Mouse (Mus musculus) urinary bladder, postnatal 10 days (tissue): ENCODE data around the gene Chst11.

Experiments
- DNase-seq: peaks from one replicate; pipeline ENCODE4 v3.0.0; 2022; ENCODE audit warnings: low spot score

Chst11 gene

GRCm38 (mm10) chr10:83078723-83079122 is 93.4 kb downstream of the Chst11 start:
- DNase-seq, result no peak

GRCm38 (mm10) chr10:83079755-83080154 is 94.5 kb downstream of the Chst11 start:
- DNase-seq, result no peak

DNA sequence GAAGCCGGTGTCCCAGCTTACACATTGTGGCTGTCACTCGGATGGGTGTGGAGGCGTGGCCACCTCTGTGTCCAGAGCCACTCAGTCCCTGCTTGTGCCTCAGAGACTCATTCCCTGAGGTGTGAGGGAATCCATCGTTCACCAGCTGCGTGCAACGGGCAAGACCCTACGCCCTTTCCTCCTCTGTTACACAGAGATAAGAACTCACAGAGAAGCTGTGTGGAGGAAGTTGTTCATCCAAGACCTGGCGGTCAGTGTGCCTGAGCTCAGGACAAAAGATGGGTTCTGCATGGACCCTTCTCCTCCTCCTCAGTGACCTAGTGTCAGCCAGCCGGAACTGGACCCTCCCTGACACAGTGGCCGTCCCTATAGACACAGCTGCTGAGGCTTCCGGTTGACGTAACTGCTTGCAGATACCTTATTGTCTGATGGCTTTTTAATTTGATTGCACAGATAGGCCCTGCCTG is 95.0 kb downstream of the Chst11 start:
- DNase-seq, result no peak

DNA sequence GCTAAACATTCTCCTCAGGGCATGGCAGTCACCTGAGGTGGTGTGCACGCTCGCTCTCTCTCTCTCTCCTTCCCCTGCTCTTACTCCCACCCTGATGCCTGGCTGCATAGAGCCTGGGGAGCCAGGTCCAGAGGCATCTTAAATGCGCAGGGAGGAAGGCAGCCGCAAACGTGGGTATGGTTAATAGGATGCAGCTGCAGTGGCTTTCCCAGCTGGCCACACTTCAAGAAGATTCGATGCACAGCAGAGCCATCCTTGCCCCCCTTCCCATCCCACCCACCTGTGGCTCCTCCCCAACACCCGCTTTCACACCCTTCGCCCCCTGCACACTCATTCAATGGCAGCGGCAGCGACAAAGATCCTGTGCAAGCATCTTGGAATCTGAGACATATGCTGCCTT is 95.6 kb downstream of the Chst11 start:
- no peak for DNase-seq

DNA sequence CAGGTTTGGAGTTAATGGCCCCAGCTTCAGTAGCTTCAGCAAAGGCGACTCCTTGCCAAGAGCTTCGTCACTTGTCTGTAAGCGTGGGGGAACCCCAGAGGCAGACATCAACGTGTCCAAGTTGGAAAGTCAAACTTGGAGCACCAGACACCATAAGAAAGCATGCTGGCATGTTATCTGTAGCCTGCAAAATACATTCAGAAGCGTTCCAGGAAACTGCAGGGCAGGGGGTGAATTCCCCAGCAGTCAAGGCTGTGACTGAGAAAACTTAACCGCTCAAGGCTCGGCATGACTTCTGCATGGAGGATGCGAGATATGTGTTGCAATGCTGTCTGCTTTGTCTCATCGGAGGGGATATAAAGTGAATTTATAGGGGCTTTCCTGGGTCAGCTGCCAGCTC is 98.6 kb downstream of the Chst11 start:
- no peak for DNase-seq

DNA sequence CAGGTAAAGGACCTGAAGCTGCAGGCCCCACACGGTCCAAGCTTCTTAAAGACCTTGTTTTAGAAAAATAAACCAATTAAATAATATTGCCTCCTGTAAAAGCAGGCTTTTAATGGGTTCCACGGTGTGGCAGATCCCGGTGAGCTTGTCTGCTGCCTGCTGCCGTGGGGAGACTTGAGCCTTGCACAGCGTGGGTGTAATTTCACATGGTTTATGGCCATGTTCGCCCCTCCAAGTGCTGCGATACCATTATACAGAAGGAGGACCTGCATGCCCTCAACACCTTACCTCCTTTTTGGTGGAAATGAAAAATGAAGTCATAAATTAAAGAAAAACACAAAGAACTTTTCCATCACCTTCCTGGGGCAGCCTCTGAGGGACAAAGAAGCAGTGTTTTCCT is 103.0 kb downstream of the Chst11 start:
- DNase-seq, result no peak

DNA sequence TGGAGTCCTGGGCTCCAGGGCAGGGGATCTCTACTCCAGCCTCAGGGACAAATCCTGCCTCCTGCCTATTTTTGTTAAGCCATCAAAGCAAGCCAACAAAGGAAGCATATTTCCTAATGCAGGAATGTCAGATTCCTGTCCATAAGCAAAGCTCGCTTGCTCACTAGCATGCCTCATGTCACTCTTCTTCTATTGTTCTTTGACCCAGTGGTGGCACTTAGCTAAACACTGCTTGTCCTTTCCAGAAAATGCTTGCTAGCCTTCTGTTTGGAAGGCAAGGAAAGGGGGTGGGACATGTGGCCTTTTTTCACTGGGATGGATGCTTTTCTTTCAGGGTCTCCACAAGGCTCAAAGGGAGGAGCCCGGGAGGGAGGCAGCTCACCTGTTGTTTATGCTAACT is 103.5 kb downstream of the Chst11 start:
- DNase-seq, result no peak

GRCm38 (mm10) chr10:83090185-83090584 is 104.9 kb downstream of the Chst11 start:
- DNase-seq, result no peak

DNA sequence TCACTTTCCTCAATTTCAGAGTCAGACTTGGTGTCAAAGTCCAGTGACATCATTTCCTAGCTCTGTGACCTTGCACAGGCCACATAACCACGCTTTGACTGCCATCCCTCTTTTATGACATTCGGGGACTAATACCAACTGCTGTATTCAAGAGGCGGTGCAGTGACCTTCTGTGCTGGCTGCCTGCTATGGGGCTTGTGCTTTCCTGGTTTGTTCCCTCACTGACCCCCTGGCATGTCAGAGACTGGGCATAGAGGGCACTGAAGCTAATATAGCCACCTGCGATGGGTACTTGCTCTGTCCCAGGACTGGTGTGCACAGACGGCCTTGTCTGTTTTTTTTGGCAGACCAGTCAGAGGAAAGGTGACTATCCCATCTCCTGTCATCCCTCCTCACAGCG is 108.4 kb downstream of the Chst11 start:
- no peak for DNase-seq

DNA sequence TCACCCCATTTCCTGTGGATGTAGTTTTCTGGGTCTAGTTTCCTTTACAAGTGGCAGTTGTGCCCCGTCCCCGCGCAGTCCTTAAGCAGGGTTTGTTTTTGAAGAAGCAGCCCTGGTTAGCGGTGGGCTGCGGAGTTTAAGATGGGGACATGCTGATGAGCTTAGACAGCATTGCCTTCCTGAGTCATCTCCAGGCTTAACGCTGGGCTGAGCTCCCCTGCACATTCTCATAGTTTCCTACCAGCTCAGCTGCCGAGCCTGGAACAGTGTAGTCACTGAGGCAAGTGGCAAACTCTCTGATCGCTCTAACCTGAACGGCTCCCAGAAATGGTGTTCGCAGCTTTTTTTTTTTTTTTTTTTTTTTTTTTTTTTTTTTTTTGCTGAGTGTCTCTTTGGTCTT is 109.0 kb downstream of the Chst11 start:
- no peak for DNase-seq

DNA sequence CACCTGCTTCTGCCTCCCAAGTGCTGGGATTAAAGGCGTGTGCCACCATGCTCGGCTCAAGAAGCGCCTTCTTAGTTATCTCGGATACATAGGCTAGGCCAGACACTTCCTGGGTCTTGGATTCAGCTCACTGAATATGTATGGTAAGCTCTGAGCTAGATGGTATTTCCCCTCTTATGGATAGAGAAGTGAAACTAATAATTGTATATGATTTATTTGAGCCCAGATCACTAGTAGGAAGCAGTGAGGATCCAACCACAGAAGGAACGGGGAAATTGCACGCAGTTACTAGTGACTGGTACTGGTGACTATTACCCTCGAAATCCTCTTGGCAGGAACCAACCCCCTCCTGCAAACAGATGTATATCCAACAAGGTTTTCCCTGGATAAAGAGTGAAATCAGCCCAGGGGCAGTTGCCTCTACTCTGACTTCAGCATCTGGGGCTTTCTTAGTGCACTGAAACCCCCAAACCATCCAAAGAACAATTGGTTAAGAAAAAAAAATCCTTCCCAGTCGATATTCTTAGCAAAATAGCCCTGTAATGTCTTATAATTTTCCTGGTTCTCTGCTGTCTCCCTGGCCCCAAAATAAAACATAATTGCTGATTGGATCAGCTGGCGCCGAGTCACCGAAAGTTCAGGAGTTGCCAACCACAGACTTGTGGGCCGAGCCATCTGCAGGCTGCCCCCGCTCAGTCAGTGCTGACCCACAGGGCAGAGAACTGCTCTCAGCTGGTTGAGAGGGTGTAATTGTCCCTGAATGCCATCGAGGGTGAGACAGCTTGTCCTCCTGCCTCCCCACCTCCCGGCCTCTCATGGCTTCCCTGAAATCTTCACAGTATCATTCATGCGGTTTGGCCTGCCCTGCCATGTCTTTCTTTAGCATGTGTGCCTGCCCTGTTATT is 109.8 kb downstream of the Chst11 start:
- DNase-seq, result no peak

DNA sequence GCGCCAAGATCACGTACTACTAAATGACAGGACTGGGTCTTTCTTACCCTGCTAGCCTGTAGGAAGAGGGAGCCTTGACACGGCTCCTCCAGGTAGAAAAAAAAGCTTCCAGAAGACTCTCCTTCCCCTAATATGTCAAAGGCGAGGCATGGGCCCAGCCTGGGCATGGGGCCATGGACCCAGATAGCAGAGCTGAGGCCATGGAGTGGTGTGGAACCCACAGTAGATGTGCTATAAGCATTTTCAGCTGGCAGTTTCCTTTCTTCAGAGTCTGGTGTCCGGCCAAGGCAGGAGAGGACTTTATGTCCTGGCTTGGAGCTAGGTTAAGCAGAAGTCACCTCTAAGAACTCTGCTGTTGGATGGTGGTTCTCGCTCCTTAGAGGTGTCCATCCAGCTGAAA is 111.0 kb downstream of the Chst11 start:
- no peak for DNase-seq

- no peak for DNase-seq
Observed at GRCm38 (mm10) chr10:83098940-83099339, 113.6 kb downstream of the Chst11 start.

DNA sequence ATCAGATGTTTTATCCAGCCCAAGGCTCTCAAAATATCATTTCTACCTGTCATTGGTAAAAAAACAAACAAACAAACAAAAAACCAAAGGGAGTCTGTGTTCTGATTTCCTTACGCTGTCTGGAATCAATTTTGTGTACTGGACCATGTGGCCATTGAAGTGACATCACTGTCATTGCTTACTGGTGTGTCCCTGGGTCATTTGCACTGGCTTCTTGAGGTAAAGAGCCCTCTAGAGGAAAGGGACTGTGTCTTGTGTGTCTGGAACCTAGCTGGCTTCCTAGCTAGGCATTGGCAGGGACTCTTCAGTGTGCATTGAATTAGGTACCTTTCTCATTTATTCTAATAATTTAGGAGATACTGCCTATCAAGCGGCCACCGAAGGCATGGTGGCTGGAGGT is 114.4 kb downstream of the Chst11 start:
- no peak for DNase-seq

GRCm38 (mm10) chr10:83100890-83101289 is 115.6 kb downstream of the Chst11 start:
- no peak for DNase-seq

GRCm38 (mm10) chr10:83101421-83102207 is 116.3 kb downstream of the Chst11 start:
- no peak for DNase-seq

DNA sequence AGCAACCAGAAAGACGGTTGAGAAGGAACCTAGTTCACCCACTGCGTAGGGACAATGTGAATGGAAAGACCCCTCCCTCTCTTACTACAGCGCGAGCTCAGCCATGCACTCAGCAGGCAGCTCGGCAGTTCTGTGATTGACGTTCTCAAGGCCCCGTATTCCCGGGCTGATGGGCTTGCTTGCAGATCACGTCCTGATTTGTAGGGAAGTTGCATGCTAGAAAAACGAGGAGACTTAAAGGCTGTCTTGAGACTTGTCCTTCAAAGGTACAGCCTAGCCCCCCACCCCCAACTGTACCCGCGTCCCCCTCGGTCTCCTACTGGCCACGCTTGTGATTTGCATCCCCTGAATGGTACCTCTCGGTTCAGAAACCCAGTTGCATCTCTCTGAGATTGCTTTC is 117.4 kb downstream of the Chst11 start:
- DNase-seq, result no peak

DNA sequence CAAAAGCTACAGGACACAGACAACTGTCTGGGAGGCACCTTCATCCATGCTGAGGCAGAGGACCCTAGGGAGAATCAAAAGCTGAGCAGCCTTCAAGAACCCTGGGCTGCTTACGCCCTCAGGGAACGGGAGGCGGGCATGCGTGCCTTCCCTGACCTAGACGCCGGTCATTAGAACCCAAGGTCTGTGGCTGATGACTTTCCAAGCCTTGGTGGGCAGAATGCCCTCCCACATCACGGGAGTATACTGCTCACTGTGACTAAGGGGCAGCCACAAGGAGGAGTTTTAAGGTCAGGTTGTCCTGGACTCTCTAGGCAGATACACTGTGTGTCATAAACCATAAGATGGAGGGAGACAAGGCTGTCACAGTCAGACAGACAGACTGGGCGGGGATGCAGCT is 118.9 kb downstream of the Chst11 start:
- no peak for DNase-seq

DNA sequence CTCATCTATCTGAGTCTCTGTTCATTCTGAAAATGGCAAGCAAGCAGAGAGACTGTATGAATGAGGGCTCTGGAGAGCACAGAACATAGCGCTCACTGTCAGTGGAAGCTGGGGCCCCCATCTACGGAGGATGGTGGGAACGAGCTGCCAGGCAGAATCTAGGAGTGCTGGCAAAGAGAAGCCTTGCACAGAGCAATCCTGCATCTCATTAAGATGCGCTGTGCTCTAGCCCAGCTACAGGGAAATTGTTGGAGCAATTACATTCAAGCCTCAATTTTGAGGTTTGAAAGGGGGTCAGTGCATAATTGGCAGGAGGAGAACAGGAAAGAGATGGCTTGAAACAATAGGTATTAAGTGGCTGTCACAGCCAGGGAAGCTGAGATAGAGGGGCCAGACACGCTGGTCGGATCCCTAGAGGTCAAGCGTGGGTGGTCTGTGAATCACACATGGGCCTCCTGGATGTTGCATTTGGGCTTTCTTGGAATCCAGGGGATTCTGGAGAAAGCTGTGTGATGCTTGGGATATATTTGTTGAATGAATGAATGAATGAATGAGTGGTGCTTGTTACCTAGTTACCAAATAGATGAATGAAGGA is 121.0 kb downstream of the Chst11 start:
- no peak for DNase-seq

DNA sequence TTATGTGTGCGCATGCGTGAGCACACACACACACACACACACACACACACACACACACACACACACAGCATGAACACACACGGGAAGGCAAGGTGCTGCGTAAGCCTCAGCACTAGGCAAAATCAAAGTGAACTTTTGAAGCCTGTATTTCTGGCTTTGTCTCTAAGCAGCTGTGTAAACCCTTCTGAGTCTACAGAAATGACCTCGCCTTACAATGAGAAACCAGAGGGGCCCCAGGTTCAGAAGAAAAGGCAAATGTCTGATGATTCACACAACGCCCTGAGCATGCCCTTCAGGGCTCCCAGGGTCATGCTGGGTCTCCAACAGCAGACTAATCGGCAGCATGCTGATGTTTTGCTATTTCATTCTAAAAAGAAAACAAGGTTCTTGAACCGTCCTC is 122.1 kb downstream of the Chst11 start:
- no peak for DNase-seq

DNA sequence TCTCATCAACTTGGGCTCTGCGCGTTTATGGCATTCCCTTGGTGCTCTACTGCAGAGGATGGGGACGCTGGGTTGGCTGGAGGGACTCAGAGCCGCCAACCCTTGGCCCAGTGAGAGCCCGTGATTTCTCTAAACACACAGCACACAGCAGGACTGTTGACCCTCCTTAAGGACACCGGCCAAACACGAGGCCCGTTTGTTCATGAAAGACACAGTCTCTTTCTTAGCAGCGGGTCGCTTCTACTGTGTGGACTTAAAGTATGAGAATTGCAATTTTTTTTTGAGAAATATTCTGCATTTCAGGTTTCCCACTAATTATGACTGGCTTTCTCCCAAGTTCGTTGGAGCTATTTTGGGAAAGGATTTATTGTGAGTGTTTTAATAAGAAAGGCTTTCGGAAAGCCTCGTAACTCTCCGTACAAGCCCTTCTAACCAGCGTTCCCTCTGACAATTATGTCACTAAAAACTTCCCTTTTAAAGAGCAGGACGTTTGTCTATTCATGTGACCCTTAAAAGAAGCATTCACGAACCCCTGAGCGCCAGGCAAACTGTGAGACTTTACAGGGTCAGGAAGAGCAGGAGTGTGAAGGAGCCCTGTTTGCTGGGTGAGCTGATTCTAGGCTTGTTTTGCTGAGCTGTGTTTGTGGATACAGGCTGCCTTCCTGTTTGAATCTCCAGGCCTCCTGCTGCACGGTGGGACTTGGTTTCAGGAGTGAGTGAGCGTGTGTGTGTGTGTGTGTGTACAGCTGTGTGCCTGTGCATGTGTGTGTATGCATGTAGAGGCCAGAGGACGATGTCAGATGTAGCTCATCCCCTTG is 122.8 kb downstream of the Chst11 start:
- no peak for DNase-seq

GRCm38 (mm10) chr10:83108946-83109345 is 123.6 kb downstream of the Chst11 start:
- no peak for DNase-seq
